Mouse (Mus musculus) myocyte (in vitro differentiated cells): ENCODE measurements at regions not wholly inside any gene's neighbourhood (a gene's known extent, or its start where the extent isn't known, plus 50 kb on each side); places are given as distances from the start of the nearest gene placed in this dataset.

ENCODE experiments used
- H3K27me3 ChIP-seq: one replicate; pipeline ENCODE4 v1.6.1; 2011; ENCODE audit not compliant: control insufficient read depth, insufficient read depth, insufficient read length
- H3K36me3 ChIP-seq: one replicate; pipeline ENCODE4 v1.6.1; 2011; ENCODE audit not compliant: control insufficient read depth, insufficient read depth
- H3K4me2 ChIP-seq: one replicate; pipeline ENCODE4 v1.6.1; 2011; ENCODE audit warnings: low read depth, control low read depth
- H3K4me3 ChIP-seq: one replicate; pipeline ENCODE4 v1.5.1; 2011; ENCODE audit warnings: mild to moderate bottlenecking, control low read depth, moderate library complexity
- H3K79me2 ChIP-seq: one replicate; pipeline ENCODE4 v1.6.1; 2011; ENCODE audit not compliant: control insufficient read depth, insufficient read depth
- H3ac ChIP-seq: one replicate; pipeline ENCODE4 v1.6.1; 2011; ENCODE audit not compliant: control insufficient read depth, insufficient read length
- CEBPB ChIP-seq: IDR thresholded peaks from 2 replicates; pipeline ENCODE4 v1.6.1; 2011; ENCODE audit warnings: mild to moderate bottlenecking, moderate library complexity; ENCODE audit not compliant: poor library complexity, insufficient read depth, severe bottlenecking
- E2F4 ChIP-seq: IDR thresholded peaks from one replicate; pipeline ENCODE4 v1.6.1; 2011; ENCODE audit warnings: mild to moderate bottlenecking, control low read depth, moderate library complexity; ENCODE audit not compliant: insufficient read depth
- MAX ChIP-seq: IDR thresholded peaks from one replicate; pipeline ENCODE4 v1.6.1; 2011; ENCODE audit warnings: low read depth, mild to moderate bottlenecking, control low read depth
- MYOD1 ChIP-seq, 3 experiments: IDR thresholded peaks; one replicate each; pipeline ENCODE4 v1.6.1; 2011; ENCODE audit warnings: control low read depth in 2 of 3, low read depth in 2 of 3, mild to moderate bottlenecking in 2 of 3, moderate library complexity in 1 of 3; ENCODE audit not compliant: insufficient read length in 2 of 3, control insufficient read depth in 1 of 3
- MYOG ChIP-seq, 3 experiments: IDR thresholded peaks; one replicate each; pipeline ENCODE4 v1.6.1; 2011; ENCODE audit warnings: control low read depth in 2 of 3, low read depth in 2 of 3, mild to moderate bottlenecking in 2 of 3; ENCODE audit not compliant: insufficient read length in 2 of 3, control insufficient read depth in 1 of 3, insufficient read depth in 1 of 3
- POLR2A ChIP-seq: IDR thresholded peaks from one replicate; pipeline ENCODE4 v1.6.1; 2011; ENCODE audit warnings: low read depth, mild to moderate bottlenecking, control low read depth, moderate library complexity; ENCODE audit not compliant: insufficient read length
- POLR2AphosphoS2 ChIP-seq: IDR thresholded peaks from one replicate; pipeline ENCODE4 v1.6.1; 2011; ENCODE audit warnings: low read depth, control low read depth; ENCODE audit not compliant: insufficient read length
- REST ChIP-seq: IDR thresholded peaks from one replicate; pipeline ENCODE4 v1.6.1; 2011; ENCODE audit warnings: mild to moderate bottlenecking, control low read depth, moderate library complexity; ENCODE audit not compliant: insufficient read depth, insufficient read length
- SRF ChIP-seq: IDR thresholded peaks from one replicate; pipeline ENCODE4 v1.6.1; 2011; ENCODE audit warnings: low read depth; ENCODE audit not compliant: control insufficient read depth, insufficient read length
- TCF12 ChIP-seq: IDR thresholded peaks from one replicate; pipeline ENCODE4 v1.6.1; 2011; ENCODE audit warnings: mild to moderate bottlenecking, control low read depth; ENCODE audit not compliant: poor library complexity, insufficient read depth, severe bottlenecking
- TCF3 ChIP-seq: IDR thresholded peaks from one replicate; pipeline ENCODE4 v1.6.1; 2011; ENCODE audit warnings: low read depth, control low read depth; ENCODE audit not compliant: insufficient read length
- USF1 ChIP-seq: IDR thresholded peaks from one replicate; pipeline ENCODE4 v1.6.1; 2011; ENCODE audit warnings: low read depth, mild to moderate bottlenecking, control low read depth, moderate library complexity

DNA sequence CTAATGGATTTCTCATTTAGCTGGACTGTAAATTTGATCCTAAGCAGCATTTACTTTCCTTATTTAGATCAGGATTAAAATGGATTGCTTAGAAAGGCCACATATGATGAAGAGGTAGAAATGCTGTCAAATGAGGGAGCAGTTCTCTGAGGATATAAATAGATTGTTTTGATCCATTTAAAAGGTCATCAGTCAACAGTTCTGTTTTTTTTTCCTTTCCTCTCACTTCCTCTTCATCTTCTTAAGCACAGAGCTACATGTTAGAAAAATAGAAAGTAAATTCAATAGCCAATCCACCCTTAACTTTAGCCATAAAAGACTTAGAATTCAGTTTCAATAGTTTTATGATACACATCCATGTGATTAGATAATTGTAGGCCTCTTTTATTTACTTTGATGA is 971.5 kb upstream of the Cited2 start:
- Histone ChIP-seq H3K27me3 (no peaks in the 10 kb centered on the region), H3K79me2 (no peaks in the 10 kb centered on the region), H3K36me3 (no peaks in the 10 kb centered on the region), H3ac (no peak overlapping the region), H3K4me3 (no peak overlapping the region), H3K4me2 (no peak overlapping the region)
- TF ChIP-seq MYOG (IDR thresholded peaks at IDR 0.05; ENCODE audit: control insufficient read depth in 1 of 3, insufficient read depth in 1 of 3, insufficient read length in 2 of 3, low read depth in 2 of 3) = no peak
- TF ChIP-seq MAX = no peak
- TF ChIP-seq REST = no peak
- TF ChIP-seq POLR2A = no peak
- TF ChIP-seq USF1 = no peak
- TF ChIP-seq SRF = no peak
- TF ChIP-seq TCF3 = no peak
- TF ChIP-seq E2F4 = no peak
- TF ChIP-seq TCF12 = no peak
- TF ChIP-seq CEBPB = no peak
- TF ChIP-seq MYOD1 (IDR thresholded peaks at IDR 0.05; ENCODE audit: control insufficient read depth in 1 of 3, insufficient read length in 2 of 3, low read depth in 2 of 3) = no peak
- no peak for TF ChIP-seq POLR2AphosphoS2

DNA sequence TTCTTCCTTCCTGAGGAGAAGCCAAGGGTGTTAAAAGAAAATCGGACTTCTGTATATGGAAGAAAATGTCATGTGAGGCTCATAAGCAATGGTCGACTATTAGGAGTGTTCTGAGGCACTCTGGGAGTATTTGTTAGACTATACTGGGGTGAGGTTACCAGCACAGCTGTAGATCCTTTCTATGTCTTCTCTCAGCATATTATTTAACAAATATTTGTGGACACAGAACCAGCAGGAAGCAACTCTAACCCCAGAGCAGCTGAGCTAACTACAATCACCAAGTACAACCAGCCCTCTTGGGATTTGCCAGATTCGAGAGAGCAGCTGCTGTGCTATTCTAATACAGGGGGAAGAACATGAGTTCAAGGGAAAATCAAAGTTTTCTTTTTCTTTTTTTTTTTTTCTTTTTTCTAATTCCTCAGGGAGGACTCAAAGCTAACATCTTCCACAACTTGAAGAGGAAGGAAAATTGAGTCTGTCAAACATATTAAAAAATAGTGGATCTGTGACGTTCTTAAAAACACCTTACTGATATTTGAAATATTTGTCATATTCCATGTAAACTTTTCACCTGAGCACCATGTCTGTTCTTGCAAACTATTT is 933.3 kb upstream of the Cited2 start:
- peak overlapping the region; percentile 59 for H3K4me2 ChIP-seq
- H3K27me3 ChIP-seq = no peaks in the 10 kb centered on the region
- H3K79me2 ChIP-seq = no peaks in the 10 kb centered on the region
- TF ChIP-seq POLR2A (no peak), MYOD1 (IDR thresholded peaks at IDR 0.05; ENCODE audit: control insufficient read depth in 1 of 3, insufficient read length in 2 of 3, low read depth in 2 of 3) (peak; percentile 49 to 88 (median 81)), POLR2AphosphoS2 (no peak), MYOG (IDR thresholded peaks at IDR 0.05; ENCODE audit: control insufficient read depth in 1 of 3, insufficient read depth in 1 of 3, insufficient read length in 2 of 3, low read depth in 2 of 3) (peak in 2 of 3 experiments; percentile 75 to 88), E2F4 (no peak), REST (no peak), SRF (no peak), CEBPB (no peak), TCF12 (peak; percentile 90), MAX (no peak), USF1 (peak; percentile 63), TCF3 (no peak)
- H3K4me3 ChIP-seq = no peak overlapping the region
- H3K36me3 ChIP-seq = no peaks in the 10 kb centered on the region
- no peak overlapping the region for H3ac ChIP-seq

DNA sequence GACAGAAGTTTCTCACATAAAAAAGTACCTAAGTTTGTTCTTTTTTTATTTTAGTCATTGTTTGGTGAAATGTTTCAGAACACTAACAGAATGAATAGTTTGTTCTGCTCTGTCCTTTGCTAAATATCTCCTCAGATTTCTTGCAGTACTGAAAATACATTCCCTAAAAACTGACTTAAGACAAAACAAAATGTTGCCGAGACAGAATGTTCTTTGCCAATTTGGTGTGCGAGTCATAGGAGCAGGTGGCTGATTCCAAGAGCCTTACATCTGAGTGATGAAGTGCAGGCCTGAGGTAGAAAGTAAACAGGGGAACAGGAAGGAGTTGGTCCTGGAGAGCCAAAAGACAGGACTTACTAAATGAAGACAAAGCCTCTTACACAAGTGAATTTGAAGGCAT is 919.0 kb upstream of the Cited2 start:
- Histone ChIP-seq H3K36me3 (no peaks in the 10 kb centered on the region), H3K27me3 (no peaks in the 10 kb centered on the region), H3K79me2 (no peaks in the 10 kb centered on the region), H3K4me2 (no peak overlapping the region), H3ac (no peak overlapping the region), H3K4me3 (no peak overlapping the region)
- TF ChIP-seq MYOD1 (IDR thresholded peaks at IDR 0.05; ENCODE audit: control insufficient read depth in 1 of 3, insufficient read length in 2 of 3, low read depth in 2 of 3) (no peak), POLR2AphosphoS2 (no peak), USF1 (no peak), MYOG (IDR thresholded peaks at IDR 0.05; ENCODE audit: control insufficient read depth in 1 of 3, insufficient read depth in 1 of 3, insufficient read length in 2 of 3, low read depth in 2 of 3) (no peak), TCF12 (no peak), POLR2A (no peak), E2F4 (no peak), TCF3 (no peak), REST (no peak), MAX (no peak), CEBPB (no peak)

DNA sequence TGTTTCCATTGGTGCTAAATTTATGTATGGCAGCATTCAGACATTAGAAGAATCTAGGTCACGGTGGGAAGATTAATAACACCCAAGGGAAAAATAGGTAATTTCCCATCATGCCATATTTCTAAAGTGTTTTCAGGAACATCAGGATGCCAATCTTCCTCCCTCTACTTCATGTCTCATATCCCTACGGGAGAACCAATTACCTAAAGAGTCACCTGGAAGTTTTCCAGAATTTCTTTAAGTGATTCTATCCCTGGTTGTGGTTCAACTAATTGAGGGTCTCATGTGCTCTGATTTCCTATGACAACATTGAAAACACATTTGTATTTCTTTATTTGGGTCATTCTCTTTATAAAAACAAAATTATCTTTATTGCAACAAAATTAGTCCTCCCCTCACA is 912.3 kb upstream of the Cited2 start:
- Histone ChIP-seq H3K4me3 (no peak overlapping the region), H3K4me2 (no peak overlapping the region), H3K79me2 (no peaks in the 10 kb centered on the region), H3ac (no peak overlapping the region), H3K36me3 (no peaks in the 10 kb centered on the region), H3K27me3 (no peaks in the 10 kb centered on the region)
- TF ChIP-seq TCF3 (no peak), MYOD1 (IDR thresholded peaks at IDR 0.05; ENCODE audit: control insufficient read depth in 1 of 3, insufficient read length in 2 of 3, low read depth in 2 of 3) (no peak), POLR2AphosphoS2 (no peak), MAX (no peak), TCF12 (no peak), CEBPB (no peak)

DNA sequence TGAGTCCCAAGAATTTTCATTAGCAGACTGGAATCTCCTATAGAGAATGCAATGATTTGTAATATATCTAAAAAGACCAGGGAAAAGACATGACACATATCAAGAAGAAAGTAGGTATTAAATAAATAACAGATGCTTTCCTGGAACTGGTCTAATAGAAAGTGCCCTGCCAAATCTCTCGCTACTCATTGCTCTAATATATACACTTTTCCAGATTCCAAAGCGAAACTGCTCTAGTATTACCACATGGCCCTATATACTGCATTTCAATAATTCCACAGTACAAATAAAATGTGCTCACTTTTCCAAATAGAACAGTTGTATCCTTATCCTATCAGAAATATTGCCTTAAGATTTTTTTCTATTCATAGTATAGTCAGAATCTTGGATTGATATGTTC is 909.0 kb upstream of the Cited2 start:
- H3K36me3 ChIP-seq = no peaks in the 10 kb centered on the region
- no peaks in the 10 kb centered on the region for H3K27me3 ChIP-seq
- H3ac ChIP-seq = no peak overlapping the region
- no peak overlapping the region for H3K4me3 ChIP-seq
- no peak overlapping the region for H3K4me2 ChIP-seq
- TF ChIP-seq SRF = no peak
- no peak for TF ChIP-seq REST
- TF ChIP-seq MAX = no peak
- no peak for TF ChIP-seq MYOD1 (IDR thresholded peaks at IDR 0.05; ENCODE audit: control insufficient read depth in 1 of 3, insufficient read length in 2 of 3, low read depth in 2 of 3)
- TF ChIP-seq POLR2AphosphoS2 = no peak
- no peak for TF ChIP-seq MYOG (IDR thresholded peaks at IDR 0.05; ENCODE audit: control insufficient read depth in 1 of 3, insufficient read depth in 1 of 3, insufficient read length in 2 of 3, low read depth in 2 of 3)
- no peak for TF ChIP-seq POLR2A
- TF ChIP-seq TCF3 = no peak
- no peak for TF ChIP-seq TCF12
- TF ChIP-seq USF1 = no peak
- TF ChIP-seq CEBPB = no peak
- TF ChIP-seq E2F4 = no peak
- H3K79me2 ChIP-seq = no peaks in the 10 kb centered on the region
